Mouse (Mus musculus) C2C12 (cell line): ENCODE results near the gene Efnb2. TPM values are rescaled to one million over a fixed set of nuclear protein-coding genes. Genes with fewer than 3 reads are reported as not detected.

Experiments
- H3K27me3 ChIP-seq: one replicate; pipeline ENCODE4 v1.6.1; 2011; ENCODE audit not compliant: control insufficient read depth, insufficient read depth, insufficient read length
- H3K36me3 ChIP-seq: one replicate; pipeline ENCODE4 v1.6.1; 2011; ENCODE audit not compliant: control insufficient read depth, insufficient read depth
- H3K4me3 ChIP-seq: one replicate; pipeline ENCODE4 v1.5.1; 2011; ENCODE audit warnings: mild to moderate bottlenecking, control low read depth; ENCODE audit not compliant: poor library complexity, insufficient read depth, severe bottlenecking
- H3K79me2 ChIP-seq: one replicate; pipeline ENCODE4 v1.6.1; 2011; ENCODE audit not compliant: control insufficient read depth, insufficient read depth
- H3K79me3 ChIP-seq: one replicate; pipeline ENCODE4 v1.6.1; 2011; ENCODE audit warnings: low read depth, control low read depth
- H3ac ChIP-seq: one replicate; pipeline ENCODE3; 2011; ENCODE audit warnings: low read depth; ENCODE audit not compliant: control insufficient read depth, insufficient read length
- CEBPB ChIP-seq: IDR thresholded peaks from one replicate; pipeline ENCODE4 v1.6.1; 2011; ENCODE audit warnings: low read depth, mild to moderate bottlenecking, control low read depth, moderate library complexity
- CTCF ChIP-seq: IDR thresholded peaks from one replicate; pipeline ENCODE4 v1.5.1; 2011; ENCODE audit not compliant: control insufficient read depth, insufficient read depth, insufficient read length
- FOSL1 ChIP-seq: IDR thresholded peaks from one replicate; pipeline ENCODE4 v1.8.0; 2011; ENCODE audit warnings: mild to moderate bottlenecking, low read length; ENCODE audit not compliant: poor library complexity, insufficient read depth, severe bottlenecking
- MAX ChIP-seq: IDR thresholded peaks from one replicate; pipeline ENCODE4 v1.6.1; 2011; ENCODE audit warnings: mild to moderate bottlenecking, control low read depth
- MYOD1 ChIP-seq: IDR thresholded peaks from one replicate; pipeline ENCODE4 v1.6.1; 2011; ENCODE audit warnings: low read depth; ENCODE audit not compliant: control insufficient read depth, insufficient read length
- MYOG ChIP-seq: IDR thresholded peaks from one replicate; pipeline ENCODE4 v1.6.1; 2011; ENCODE audit not compliant: control insufficient read depth, insufficient read length; ENCODE audit errors: extremely low read depth
- USF1 ChIP-seq: IDR thresholded peaks from one replicate; pipeline ENCODE4 v1.6.1; 2011; ENCODE audit warnings: low read depth, mild to moderate bottlenecking, control low read depth, moderate library complexity
- polyA plus RNA-seq: library from polyadenylated mRNA; unstranded; fragments of >200 nt; fragmentation: generic; extraction: Trizol; gene quantifications from one replicate; pipeline ENCODE4 v1.2.1, GENCODE M21; 2012; ENCODE audit warnings: missing spikeins

The Efnb2 gene
- polyA plus RNA-seq, 1 experiment, result 15.1 TPM

- H3K4me3 ChIP-seq, result no peak overlapping the region
- peaks cover 100% of the 10 kb centered on the region for H3K79me2 ChIP-seq
- peaks cover 97% of the 10 kb centered on the region for H3K79me3 ChIP-seq
- no peaks in the 10 kb centered on the region for H3K27me3 ChIP-seq
- peaks cover 42% of the 10 kb centered on the region for H3K36me3 ChIP-seq
- no peak overlapping the region for H3ac ChIP-seq
- TF ChIP-seq MAX (no peak), FOSL1 (no peak), CTCF (no peak), USF1 (no peak), MYOD1 (no peak)
Measured at GRCm38 (mm10) chr8:8647319-8647718, 13.7 kb downstream of the Efnb2 start.

- H3K79me2 ChIP-seq, result peaks cover 100% of the 10 kb centered on the region
- H3K36me3 ChIP-seq, result peaks cover 32% of the 10 kb centered on the region
- H3K27me3 ChIP-seq, result no peaks in the 10 kb centered on the region
- TF ChIP-seq FOSL1 (no peak), CEBPB (no peak), USF1 (no peak), MYOG (no peak), MYOD1 (peak; percentile 42)
- peaks cover 90% of the 10 kb centered on the region for H3K79me3 ChIP-seq
- H3K4me3 ChIP-seq, result no peak overlapping the region
- H3ac ChIP-seq, result no peak overlapping the region
Measured at GRCm38 (mm10) chr8:8644160-8644915, 16.7 kb downstream of the Efnb2 start.

GRCm38 (mm10) chr8:8640264-8640588 is 20.8 kb downstream of the Efnb2 start:
- Histone ChIP-seq H3K79me2 (peaks cover 100% of the 10 kb centered on the region), H3K4me3 (no peak overlapping the region), H3ac (no peak overlapping the region), H3K27me3 (no peaks in the 10 kb centered on the region), H3K79me3 (peaks cover 74% of the 10 kb centered on the region), H3K36me3 (peaks cover 46% of the 10 kb centered on the region)
- TF ChIP-seq CEBPB (no peak), FOSL1 (no peak), MAX (no peak), MYOG (no peak), USF1 (no peak), CTCF (no peak), MYOD1 (no peak)

DNA sequence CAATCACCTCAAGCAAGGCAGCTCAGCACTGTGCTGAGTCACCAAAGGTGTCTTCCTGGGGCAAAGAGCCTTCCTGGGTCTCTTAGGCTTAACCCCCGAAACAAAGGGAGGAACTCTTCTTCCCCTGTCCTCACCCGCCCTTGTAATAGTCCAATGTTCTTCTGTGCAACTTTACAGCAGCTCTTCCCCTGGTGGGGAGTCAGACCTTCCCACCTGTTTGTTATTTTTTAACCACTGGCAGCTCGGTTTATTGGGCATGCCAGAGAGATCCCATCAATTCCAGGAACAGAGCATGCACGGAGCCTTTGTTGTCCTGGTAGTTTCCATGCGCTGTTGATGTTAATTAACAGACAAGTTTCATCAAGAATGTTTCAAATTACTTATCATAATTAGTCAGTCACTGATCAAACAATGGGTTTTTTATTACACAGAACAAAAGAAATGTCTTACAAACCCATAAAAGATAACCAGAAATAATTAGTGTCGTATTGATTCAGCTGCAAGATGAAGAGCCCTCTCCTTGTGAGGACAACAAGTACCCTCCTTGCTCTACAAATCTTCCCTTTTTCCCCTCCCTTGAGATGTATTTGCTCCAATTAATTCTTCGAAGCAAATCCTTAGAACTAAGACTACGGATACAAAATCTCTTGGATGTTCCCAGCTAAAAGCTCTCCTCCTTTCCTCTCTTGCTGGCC is 21.3 kb downstream of the Efnb2 start:
- TF ChIP-seq CEBPB (no peak), USF1 (no peak), MAX (no peak), FOSL1 (no peak), MYOD1 (no peak), CTCF (no peak), MYOG (no peak)
- peaks cover 100% of the 10 kb centered on the region for H3K79me2 ChIP-seq
- peaks cover 71% of the 10 kb centered on the region for H3K79me3 ChIP-seq
- no peak overlapping the region for H3K4me3 ChIP-seq
- H3K36me3 ChIP-seq, result peaks cover 49% of the 10 kb centered on the region
- H3K27me3 ChIP-seq, result no peaks in the 10 kb centered on the region
- no peak overlapping the region for H3ac ChIP-seq

DNA sequence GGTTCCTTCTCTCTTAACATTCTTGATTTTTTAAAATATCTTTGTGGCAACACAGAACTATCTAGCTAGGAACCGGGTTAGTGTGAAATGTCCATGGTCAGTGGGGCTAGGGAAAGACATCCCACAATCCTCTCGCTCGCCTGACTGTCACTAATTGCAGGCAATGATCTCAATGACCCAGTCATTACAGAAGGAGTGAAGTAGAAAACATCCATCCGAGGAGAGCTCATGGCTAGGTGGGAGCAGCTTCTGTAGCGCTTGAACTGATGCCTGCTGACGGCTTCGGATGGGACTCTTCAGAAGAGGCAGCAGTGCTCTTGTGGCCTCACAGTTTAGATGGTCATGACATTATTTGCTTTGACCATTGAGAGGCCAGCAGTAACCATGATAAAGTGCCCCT is 29.6 kb downstream of the Efnb2 start:
- H3K79me2 ChIP-seq, result peaks cover 94% of the 10 kb centered on the region
- peaks cover 82% of the 10 kb centered on the region for H3K36me3 ChIP-seq
- no peak for TF ChIP-seq CTCF
- peaks cover 72% of the 10 kb centered on the region for H3K79me3 ChIP-seq
- H3ac ChIP-seq, result no peak overlapping the region
- no peak overlapping the region for H3K4me3 ChIP-seq
- no peaks in the 10 kb centered on the region for H3K27me3 ChIP-seq

DNA sequence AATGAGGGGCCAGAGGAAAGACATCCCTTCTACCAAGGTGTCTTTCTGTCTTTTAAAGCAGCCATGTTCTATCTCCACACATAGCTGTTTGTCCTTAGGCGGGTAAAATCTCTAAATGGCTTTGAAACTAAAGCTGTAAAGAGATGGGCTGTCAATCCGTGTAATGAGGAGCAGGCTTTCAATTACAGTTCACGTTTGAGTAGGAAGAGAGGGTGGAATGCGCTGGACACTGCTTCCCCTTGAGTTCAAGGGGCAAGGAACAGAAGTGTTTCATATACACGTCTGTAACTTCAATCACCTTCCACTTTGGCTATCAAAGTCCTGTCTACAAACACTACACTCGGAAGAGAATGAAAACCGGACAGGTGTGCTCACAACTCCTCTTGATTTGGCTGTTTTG is 37.0 kb downstream of the Efnb2 start:
- Histone ChIP-seq H3ac (no peak overlapping the region), H3K79me3 (peaks cover 42% of the 10 kb centered on the region), H3K4me3 (no peak overlapping the region), H3K79me2 (peaks cover 50% of the 10 kb centered on the region), H3K36me3 (peaks cover 64% of the 10 kb centered on the region), H3K27me3 (no peaks in the 10 kb centered on the region)
- no peak for TF ChIP-seq FOSL1
- TF ChIP-seq CEBPB, result no peak
- no peak for TF ChIP-seq USF1
- no peak for TF ChIP-seq MYOG
- TF ChIP-seq CTCF, result no peak
- no peak for TF ChIP-seq MAX
- no peak for TF ChIP-seq MYOD1
